Mouse (Mus musculus) bone marrow, adult 2 months (tissue): ENCODE results near the gene Ube3c.

Source experiments
- CTCF ChIP-seq: fragments of 200-500 bp; IDR thresholded peaks from 2 replicates; pipeline ENCODE4 v1.5.1; 2011; ENCODE audit warnings: low read length, control low read depth; ENCODE audit not compliant: control insufficient read depth, insufficient read depth
- POLR2A ChIP-seq: fragments of 200-500 bp; IDR thresholded peaks from 2 replicates; pipeline ENCODE4 v1.6.1; 2011; ENCODE audit warnings: low read depth, mild to moderate bottlenecking, control low read depth, low read length, borderline replicate concordance; ENCODE audit not compliant: control insufficient read depth

GRCm38 (mm10) chr5:29676445-29676844 is 107.4 kb downstream of the Ube3c start:
- no peak for TF ChIP-seq CTCF
- no peak for TF ChIP-seq POLR2A
